Mouse (Mus musculus) liver, embryonic 14.5 days (tissue): ENCODE data around the gene Armc2. TPM values are rescaled to one million over a fixed set of nuclear protein-coding genes. Genes with fewer than 3 reads are reported as not detected.

ENCODE experiments used
- ATAC-seq: fragments of 200-750 bp; cut with Nextera tagmentation; 2 replicates; pipeline ENCODE4 v1.8.0; 2017; ENCODE audit warnings: moderate number of reproducible peaks, mild to moderate bottlenecking, moderate library complexity; ENCODE audit not compliant: insufficient read depth
- DNase-seq, 3 experiments: peaks; one replicate each; pipeline ENCODE4 v3.0.0-alpha.2; 2012 to 2013; ENCODE audit warnings: low read depth in 3 of 3, low spot score in 3 of 3
- H3K27ac ChIP-seq: fragments of 300-500 bp; sonication (generic); 2 replicates; pipeline ENCODE4 v1.5.1; 2014; ENCODE audit warnings: moderate library complexity, mild to moderate bottlenecking, control low read depth, inconsistent platforms
- H3K27me3 ChIP-seq: fragments of 300-500 bp; sonication (generic); 2 replicates; pipeline ENCODE4 v1.6.1; 2014; ENCODE audit warnings: mild to moderate bottlenecking, low read length, moderate library complexity; ENCODE audit not compliant: control insufficient read depth, insufficient read depth
- H3K36me3 ChIP-seq: fragments of 300-500 bp; sonication (generic); replicated peaks from 2 replicates; pipeline ENCODE4 v1.6.1; 2014; ENCODE audit warnings: low read depth; ENCODE audit not compliant: control insufficient read depth, insufficient read depth
- H3K4me1 ChIP-seq, 2 experiments: fragments of 200-500 bp in 1 of 2; fragments of 300-500 bp in 1 of 2; sonication (generic) in 1 of 2; replicated peaks; 2 replicates each; pipeline ENCODE4 v1.6.1; 2012 to 2014; ENCODE audit warnings: antibody characterized with exemption in 1 of 2, inconsistent platforms in 1 of 2, low read length in 1 of 2; ENCODE audit not compliant: control insufficient read depth in 2 of 2, insufficient read depth in 2 of 2
- H3K4me2 ChIP-seq: fragments of 300-500 bp; sonication (generic); 2 replicates; pipeline ENCODE4 v1.6.1; 2014; ENCODE audit warnings: low read depth, mild to moderate bottlenecking, control low read depth, moderate library complexity
- H3K4me3 ChIP-seq, 2 experiments: fragments of 200-500 bp in 1 of 2; fragments of 300-500 bp in 1 of 2; sonication (generic) in 1 of 2; 2 replicates each; pipeline ENCODE4 v1.5.1; 2012 to 2014; ENCODE audit warnings: low read depth in 2 of 2, low read length in 2 of 2, mild to moderate bottlenecking in 2 of 2, control low read depth in 1 of 2, inconsistent platforms in 1 of 2, moderate library complexity in 1 of 2; ENCODE audit not compliant: insufficient read depth in 1 of 2
- H3K9ac ChIP-seq: fragments of 300-500 bp; sonication (generic); replicated peaks from 2 replicates; pipeline ENCODE4 v1.6.1; 2014; ENCODE audit warnings: mild to moderate bottlenecking, control low read depth, moderate library complexity
- H3K9me3 ChIP-seq: fragments of 300-500 bp; sonication (generic); 2 replicates; pipeline ENCODE4 v1.6.1; 2016; ENCODE audit warnings: low read length, mixed read lengths; ENCODE audit not compliant: control insufficient read depth
- CTCF ChIP-seq: IDR thresholded peaks from 2 replicates; pipeline ENCODE4 v1.5.1; 2016; ENCODE audit warnings: antibody characterized with exemption, low read depth, control low read depth
- EP300 ChIP-seq: IDR thresholded peaks from 2 replicates; pipeline ENCODE4 v1.6.1; 2016; ENCODE audit warnings: antibody characterized with exemption, low read depth
- WGBS: fragments of 180-500 bp; shearing (Covaris S2); extraction: QIAGEN DNeasy Blood & Tissue Kit; methylation state at CpG from one replicate; pipeline ENCODE4 v1.1.7; 2014; ENCODE audit not compliant: insufficient replicate concordance; 5-methylcytosine and 5-hydroxymethylcytosine counted together
- polyA plus RNA-seq, 2 experiments: library from polyadenylated mRNA; depleted of rRNA in 1 of 2; stranded (reverse) in 1 of 2; unstranded in 1 of 2; fragments of >200 nt; fragmentation: Nextera tagmentation in 1 of 2; extraction: Ambion mirVana in 1 of 2; gene quantifications; 2 replicates each; pipeline versions ENCODE4 v1.2.1 to v1.2.3; 2012 to 2014

Gene Armc2
- polyA plus RNA-seq, 2 experiments: 0.10 TPM; not detected in 1

DNA sequence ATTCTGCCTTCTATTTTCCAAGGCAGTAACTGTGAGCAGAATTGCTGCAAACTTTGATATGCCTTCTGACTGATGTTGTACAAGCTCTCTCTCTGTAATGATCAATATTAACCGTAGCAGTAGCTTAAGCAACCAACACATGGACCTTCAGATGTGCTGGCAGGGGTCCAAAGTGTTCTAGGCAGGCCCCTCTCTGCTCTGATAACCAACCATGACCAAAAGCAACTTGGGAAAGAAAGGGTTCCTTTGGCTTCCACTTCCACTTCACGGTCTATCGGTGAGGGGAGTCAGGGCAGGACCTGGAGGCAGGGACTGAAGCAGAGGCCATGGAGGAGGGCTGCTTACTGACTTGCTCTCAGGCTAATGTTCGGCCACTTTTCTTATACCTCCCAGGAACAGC is 87.3 kb downstream of the Armc2 start:
- TF ChIP-seq CTCF (no peak), EP300 (no peak)
- Histone ChIP-seq H3K4me3 (no peak overlapping the region), H3K27me3 (no peaks in the 10 kb centered on the region; the same call in 1 of the 2 replicates), H3K36me3 (no peaks in the 10 kb centered on the region), H3K27ac (no peak overlapping the region), H3K4me2 (no peak overlapping the region), H3K9me3 (no peaks in the 10 kb centered on the region), H3K4me1 (peaks cover 0 to 2% of the 10 kb centered on the region in 2 experiments; a peak in 1 of 4 replicates), H3K9ac (no peak overlapping the region)
- 66% methylated on average over 4 of the region's 4 CpGs for WGBS
- no peak for ATAC-seq
- DNase-seq: no peak

- H3K4me3 ChIP-seq: no peak overlapping the region
- no peaks in the 10 kb centered on the region for H3K4me1 ChIP-seq
- no peak overlapping the region for H3K4me2 ChIP-seq
- WGBS: 74% methylated on average over 14 of the region's 14 CpGs
- no peaks in the 10 kb centered on the region for H3K9me3 ChIP-seq
- no peak overlapping the region for H3K9ac ChIP-seq
- no peak for ATAC-seq
- no peak overlapping the region for H3K27ac ChIP-seq
- no peak for DNase-seq
- no peaks in the 10 kb centered on the region for H3K27me3 ChIP-seq
- TF ChIP-seq EP300: no peak
- TF ChIP-seq CTCF: no peak
- no peaks in the 10 kb centered on the region for H3K36me3 ChIP-seq
Observed at GRCm38 (mm10) chr10:41926726-41927125, 91.5 kb downstream of the Armc2 start.

- peak; percentile 99 for ATAC-seq
- peak; percentile 84 to 92 (median 87) for DNase-seq
- peak overlapping the region; percentile 24 to 27; a peak in 3 of 4 replicates for H3K4me3 ChIP-seq
Observed at GRCm38 (mm10) chr10:41912290-41912994, 105.8 kb downstream of the Armc2 start.

GRCm38 (mm10) chr10:41908899-41909298 is 109.3 kb downstream of the Armc2 start:
- DNase-seq (no peak), ATAC-seq (no peak)
- TF ChIP-seq CTCF: no peak
- TF ChIP-seq EP300: no peak
- no peak overlapping the region for H3K4me3 ChIP-seq
- H3K27ac ChIP-seq: no peak overlapping the region
- no peak overlapping the region for H3K9ac ChIP-seq
- no peaks in the 10 kb centered on the region for H3K9me3 ChIP-seq
- WGBS: 84% methylated on average over 6 of the region's 6 CpGs
- no peak overlapping the region for H3K4me2 ChIP-seq
- H3K27me3 ChIP-seq: no peaks in the 10 kb centered on the region
- peaks cover 37 to 38% of the 10 kb centered on the region in 2 experiments for H3K4me1 ChIP-seq
- peaks cover 31% of the 10 kb centered on the region for H3K36me3 ChIP-seq

More at GRCm38 (mm10) chr10:41912290-41912994, 105.8 kb downstream of the Armc2 start:
- Histone ChIP-seq H3K27ac (peak overlapping the region; percentile 81), H3K36me3 (peaks cover 6% of the 10 kb centered on the region), H3K4me1 (peaks cover 39 to 44% of the 10 kb centered on the region in 2 experiments), H3K27me3 (no peaks in the 10 kb centered on the region), H3K9me3 (no peaks in the 10 kb centered on the region), H3K9ac (0 out of 2 replicates have a peak overlapping the region, but pooled peaks have one; percentile 25), H3K4me2 (peak overlapping the region; percentile 69)
- TF ChIP-seq EP300 (peak; percentile 98), CTCF (no peak)
- 23% methylated on average over 8 of the region's 8 CpGs for WGBS

DNA sequence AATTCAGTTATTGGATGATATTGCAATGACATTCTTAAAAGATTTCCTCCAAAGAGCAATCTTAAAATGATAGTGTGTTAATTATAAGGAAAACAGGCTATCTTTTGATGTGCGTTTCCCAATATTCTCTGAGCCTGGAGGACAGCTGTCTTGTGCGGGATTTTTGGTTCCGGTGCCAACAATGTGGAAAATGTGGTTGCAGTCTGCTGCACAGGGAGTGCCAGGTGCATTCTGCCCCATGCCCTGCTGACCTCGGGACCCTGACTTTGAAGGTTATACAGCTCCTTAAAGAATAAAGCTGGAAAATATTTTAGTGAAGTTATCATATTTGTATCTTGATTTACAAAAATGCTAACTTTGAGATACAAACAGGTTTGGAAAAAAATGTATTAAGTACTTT is 110.3 kb downstream of the Armc2 start:
- H3K4me3 ChIP-seq: no peak overlapping the region
- ATAC-seq (no peak), DNase-seq (no peak)
- no peaks in the 10 kb centered on the region for H3K9me3 ChIP-seq
- no peak overlapping the region for H3K4me2 ChIP-seq
- H3K27me3 ChIP-seq: no peaks in the 10 kb centered on the region
- peaks cover 29 to 30% of the 10 kb centered on the region in 2 experiments for H3K4me1 ChIP-seq
- no peak for TF ChIP-seq CTCF
- TF ChIP-seq EP300: no peak
- no peak overlapping the region for H3K27ac ChIP-seq
- peaks cover 35% of the 10 kb centered on the region for H3K36me3 ChIP-seq
- WGBS: 87% methylated on average over 4 of the region's 4 CpGs
- H3K9ac ChIP-seq: no peak overlapping the region
